Mouse (Mus musculus) monocyte, adult 5-6 weeks (primary cell): ENCODE results near the gene Adarb1. TPM values are rescaled to one million over a fixed set of nuclear protein-coding genes. Genes with fewer than 3 reads are reported as not detected.

ENCODE experiments used
- ATAC-seq: fragments of 153-309, 156-312 bp; replicated peaks from 2 replicates; pipeline ENCODE4 v1.8.0; 2017; ENCODE audit warnings: mild to moderate bottlenecking; ENCODE audit not compliant: low TSS enrichment, insufficient number of reproducible peaks, severe bottlenecking, poor library complexity, low FRiP score
- total RNA-seq: library from RNA; stranded (forward); fragments of 200-1000, 200-491, 200-594 nt; gene quantifications from 3 replicates; pipeline ENCODE4 v1.2.3, GENCODE M21; 2017

Adarb1 gene
- total RNA-seq, 1 experiment from 2014 or later, result 0.38 TPM

DNA sequence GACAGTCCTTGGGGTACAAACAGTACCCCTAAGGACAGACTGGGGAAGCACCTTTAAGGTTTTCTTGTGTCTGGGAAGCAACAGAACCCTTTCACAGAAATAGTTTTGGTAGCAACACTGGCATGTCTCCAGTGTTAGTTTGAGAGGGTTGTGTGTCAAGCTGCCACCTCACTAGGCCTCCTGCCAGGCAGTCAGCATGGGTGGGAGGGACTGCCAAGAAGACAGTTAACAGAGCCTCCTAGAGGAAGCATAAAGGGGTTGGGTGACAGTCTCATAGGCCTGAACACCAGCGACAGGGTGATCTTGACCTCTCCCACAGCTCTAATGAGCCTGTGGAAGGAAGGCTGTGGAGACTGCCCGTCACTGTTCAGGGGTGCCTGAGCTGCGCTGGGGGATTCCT lies 75.2 kb downstream of the Adarb1 start:
- no peak for ATAC-seq

DNA sequence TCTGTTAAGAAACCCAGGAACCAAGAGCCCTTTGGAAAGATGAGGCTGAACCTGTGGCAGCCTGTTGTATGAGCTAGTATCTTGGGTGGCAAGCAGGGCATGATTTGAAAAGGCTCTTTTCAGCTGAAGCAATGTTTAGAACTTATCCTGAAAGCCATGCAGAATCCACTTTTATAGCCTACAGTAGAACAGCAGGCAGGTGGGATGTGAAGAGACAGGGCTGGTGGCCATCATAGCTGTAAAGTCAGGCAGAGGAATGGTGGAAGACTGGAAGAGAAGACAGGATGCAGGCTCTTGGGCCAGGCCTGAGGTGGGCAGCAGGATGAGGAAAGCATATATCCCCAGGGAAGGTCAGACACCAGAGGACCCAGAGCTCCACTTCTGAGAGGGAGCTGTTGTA lies 76.4 kb downstream of the Adarb1 start:
- no peak for ATAC-seq

DNA sequence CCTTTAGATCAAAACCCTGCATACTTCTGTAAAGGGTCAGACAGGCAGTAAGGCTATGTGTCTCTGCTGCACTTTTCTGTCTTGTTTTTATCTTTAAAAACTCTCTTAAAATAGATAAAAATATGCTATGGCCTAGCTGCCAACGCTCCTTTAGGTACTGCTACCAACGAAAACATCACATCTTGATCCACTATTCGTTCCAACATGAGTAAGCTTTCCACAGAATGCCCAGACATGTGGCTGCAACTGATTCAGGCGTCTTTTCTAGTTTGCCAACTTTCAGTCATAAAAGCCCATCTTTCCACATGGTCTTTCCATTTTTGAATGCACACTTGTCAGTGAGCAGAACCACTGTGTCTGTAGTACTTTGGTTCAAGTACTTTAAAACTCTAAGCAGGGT lies 77.0 kb downstream of the Adarb1 start:
- ATAC-seq, result no peak

DNA sequence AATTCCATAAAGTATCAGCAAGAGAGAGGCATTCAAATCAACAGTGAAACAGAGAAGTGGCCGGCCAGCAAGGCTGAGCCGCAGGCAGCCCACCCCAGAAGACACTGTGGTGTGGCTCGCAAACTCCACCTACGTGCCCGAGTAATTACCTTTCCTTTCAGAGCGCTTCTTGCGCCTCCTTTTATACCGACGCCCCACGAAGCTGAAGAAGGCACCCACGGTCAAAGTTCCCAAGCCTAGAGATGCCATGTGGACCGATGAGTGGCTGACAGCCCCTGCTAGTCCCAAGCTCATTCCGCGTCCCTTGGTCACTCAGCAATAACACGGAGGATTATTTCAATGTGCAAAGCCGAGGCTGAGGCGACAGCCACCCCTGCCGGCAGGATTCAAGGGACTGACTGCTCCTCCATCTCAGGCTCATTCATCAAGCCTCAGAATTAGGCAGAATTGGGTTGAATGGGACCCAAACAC lies 78.2 kb downstream of the Adarb1 start:
- no peak for ATAC-seq

DNA sequence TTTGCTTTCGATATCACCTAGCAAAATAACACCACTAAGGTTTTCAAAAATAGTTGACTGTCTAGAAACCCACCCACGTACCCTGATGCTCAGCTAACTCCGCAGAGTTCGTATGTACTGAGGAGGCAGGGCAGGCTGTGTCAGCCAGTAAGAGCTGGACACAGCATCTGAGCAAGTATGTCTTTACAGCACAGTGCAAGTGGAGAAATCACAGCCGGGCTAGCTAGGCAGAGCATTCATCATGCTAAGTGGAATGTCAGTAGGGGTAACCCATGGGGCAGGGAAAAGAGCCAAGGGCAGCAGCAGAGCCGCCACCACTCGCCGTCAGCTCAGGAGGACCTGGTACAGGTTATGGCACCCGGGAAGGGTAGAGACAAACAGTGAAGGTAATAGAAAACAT lies 84.6 kb downstream of the Adarb1 start:
- no peak for ATAC-seq

DNA sequence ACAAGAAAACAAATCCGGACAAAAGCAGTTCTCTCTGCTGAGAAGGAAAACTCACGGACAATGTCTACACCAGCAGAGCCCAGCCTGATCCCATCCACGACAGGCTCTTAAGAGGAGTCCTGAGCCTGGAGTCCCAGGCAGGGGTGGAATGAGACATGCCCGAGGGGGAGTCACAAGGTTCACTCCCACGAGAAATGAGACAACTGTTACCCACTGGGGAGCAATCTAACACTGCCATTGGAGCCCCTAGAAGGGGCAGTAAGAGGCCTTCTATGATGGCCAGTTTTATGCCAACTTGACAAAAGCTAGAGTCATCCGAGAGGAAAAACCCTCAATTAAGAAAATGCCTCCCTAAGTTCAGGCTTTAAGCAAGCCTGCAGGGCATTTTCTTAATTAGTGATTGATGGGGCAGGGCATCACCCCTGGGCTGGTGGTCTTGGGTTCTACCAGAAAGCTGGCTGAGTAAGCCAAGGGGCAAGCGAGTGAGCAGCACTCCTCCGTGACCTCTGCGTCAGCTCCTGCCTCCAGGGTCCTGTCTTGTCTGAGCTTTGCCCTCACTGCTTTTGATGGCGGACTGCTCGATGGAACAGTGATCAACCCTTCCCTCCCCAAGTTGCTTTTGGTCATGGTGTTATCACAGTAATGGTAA lies 88.5 kb downstream of the Adarb1 start:
- ATAC-seq, result no peak

DNA sequence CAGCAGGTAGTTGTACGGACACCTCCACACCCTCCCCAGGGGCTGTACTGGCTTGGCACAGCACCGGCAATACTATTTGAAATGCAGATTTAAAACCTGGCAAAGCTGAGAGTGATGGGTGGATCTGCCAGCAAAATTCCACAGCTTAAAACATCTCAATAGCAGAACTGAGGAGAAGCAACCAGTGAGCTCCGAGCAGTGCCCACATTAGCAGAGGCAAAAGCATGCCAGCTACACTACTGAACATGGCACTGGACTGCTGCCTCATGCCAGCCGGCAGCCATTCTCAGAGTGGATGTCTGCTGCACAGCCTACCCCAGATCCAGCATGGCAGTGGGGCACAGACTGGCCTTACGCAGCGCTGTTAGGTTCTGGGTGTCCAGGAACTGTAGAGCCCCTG lies 93.4 kb downstream of the Adarb1 start:
- no peak for ATAC-seq

DNA sequence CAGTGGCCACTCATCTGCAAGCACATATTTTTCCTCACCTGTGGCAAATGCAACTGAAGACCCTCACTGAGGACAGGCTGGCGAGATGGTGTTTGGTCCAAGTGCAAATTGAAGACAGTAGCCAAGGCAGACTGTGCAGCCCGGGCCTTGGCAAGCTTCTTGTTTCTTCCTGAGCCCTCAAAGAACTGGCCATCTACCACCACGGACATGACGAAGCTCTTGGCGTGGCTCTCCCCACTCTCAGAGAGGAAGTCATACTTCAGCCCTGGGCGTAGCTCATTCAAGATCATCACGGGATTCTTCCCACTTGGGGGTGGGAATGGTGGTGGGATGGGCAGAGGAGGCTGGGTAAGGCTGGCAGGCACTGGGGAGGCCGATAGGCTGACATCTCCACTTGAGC lies 96.5 kb downstream of the Adarb1 start:
- ATAC-seq, result no peak

DNA sequence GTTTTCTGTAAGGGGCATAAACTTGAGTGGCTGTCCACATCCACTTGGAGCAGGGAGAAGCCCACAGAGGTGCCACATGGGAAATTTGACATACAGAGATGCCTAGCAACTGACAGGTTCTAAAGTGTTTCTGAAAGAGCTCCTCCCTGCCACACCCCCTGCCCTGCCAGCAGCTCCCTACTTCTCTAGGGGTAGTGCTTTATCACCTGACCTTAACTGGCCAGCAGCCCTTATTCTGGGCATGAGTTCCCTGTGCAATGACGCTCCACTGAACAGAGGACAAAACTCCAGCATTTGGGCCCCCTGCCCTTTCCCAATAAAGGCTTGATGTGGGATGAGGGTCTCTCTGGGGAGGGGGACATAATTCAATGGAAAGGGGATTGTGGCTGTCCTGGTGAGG lies 97.1 kb downstream of the Adarb1 start:
- ATAC-seq, result no peak

DNA sequence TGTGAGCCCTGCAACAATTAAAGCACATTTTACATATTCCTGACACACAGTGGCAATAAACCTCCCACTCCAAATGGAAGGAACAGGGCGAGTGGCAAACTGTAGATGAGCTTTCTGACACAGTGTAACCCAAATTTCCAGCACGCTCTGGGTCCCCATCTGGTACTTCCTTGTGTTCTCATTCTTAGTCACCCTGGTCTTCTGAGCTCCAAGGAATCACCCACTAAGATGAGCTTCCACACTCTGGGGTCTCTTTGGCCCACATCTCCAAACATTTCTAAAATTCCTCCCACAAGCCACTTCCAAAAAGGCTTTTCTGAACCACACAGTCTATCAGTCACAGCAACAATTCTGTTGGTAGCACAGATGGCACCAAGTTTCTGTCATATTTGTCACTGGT lies 102.4 kb downstream of the Adarb1 start:
- ATAC-seq, result no peak

DNA sequence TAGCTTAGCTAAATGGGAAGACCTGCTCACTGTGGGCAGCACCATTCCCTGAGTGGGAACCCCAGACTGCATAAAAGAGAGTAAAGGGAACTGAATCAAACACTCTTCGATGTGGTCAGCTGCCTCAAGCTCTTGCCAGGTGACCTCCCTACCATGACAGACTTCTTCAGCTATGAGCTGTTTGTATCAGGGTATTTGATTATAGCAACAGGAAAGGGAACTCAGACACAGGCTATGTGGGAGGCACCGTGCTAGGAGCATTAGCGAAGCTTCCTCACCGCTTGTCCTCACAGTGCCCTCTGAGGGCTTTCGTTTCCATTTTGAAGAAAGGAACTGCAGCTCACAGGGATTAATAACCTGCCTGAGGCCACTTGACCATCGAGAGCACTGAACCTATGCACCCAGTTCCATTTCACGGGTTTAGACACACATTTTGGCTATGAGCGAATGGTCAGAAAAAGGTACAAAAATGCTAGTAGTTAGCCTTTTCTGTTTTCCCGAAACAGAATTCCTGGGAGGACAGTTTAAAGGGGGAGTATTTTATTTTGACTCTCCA lies 103.3 kb downstream of the Adarb1 start:
- no peak for ATAC-seq

DNA sequence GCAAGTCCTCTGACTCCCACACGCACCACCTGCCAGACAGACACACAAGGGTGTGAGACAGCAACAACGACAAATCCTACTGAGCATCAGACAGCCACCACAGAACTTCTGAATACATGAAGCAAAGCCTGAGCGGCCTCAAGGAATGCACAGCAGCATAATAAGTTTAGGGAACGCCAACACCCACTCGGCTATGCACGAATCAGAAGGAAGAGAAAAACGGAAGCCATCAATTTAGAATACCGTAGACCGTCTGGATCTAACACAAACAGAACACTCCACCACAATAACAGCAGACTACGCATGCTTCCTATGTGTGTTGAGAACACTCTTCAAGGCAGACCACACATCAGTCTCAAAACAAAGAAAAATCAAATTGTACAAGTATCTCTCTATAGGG lies 109.1 kb downstream of the Adarb1 start:
- ATAC-seq, result no peak

DNA sequence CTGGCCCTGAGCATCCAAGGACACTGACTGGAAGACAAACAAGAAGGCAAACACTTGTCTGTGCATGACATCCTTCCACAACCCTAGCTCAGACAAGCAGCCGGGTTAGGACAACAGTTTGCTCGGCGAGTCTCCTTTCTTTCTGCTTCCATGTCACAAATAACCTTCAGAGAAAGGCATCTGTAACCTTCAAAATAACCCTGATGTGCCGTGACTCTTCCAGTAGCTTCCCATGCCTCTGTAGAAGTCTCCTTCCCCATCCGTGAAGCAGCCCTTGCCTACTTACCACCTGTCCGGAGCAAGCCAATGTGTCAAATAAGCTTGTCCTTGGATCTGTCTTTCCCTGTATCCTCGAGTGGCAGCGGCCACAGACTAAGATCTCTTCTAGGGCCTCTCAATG lies 112.3 kb downstream of the Adarb1 start:
- ATAC-seq, result no peak

DNA sequence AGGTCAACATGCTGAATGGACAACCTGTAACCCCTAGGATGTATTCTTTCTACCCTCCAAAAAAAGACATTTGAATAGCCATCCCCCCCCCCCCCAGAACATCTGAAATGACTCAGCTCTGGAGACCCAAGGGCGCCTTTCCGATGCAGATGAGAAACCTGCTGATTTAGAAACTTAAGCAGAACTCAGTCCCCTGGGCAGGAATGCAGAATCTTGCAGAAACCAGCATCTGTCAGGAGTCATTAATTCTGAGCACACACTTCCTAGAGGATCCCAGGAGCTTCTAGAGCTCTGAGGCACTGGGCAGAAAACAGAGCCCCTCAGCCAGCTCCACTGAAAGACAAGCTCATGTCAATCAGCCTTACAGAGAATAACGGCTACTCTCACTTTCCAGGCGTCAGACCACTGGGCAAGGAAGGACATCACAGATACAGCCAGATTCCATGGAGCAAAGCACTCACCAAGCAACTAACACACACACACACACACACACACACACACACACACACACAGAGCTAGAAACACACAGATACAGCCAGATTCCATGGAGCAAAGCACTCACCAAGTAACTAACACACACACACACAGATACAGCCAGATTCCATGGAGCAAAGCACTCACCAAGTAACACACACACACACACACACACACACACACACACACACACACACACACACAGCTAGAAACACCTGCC lies 113.1 kb downstream of the Adarb1 start:
- no peak for ATAC-seq

DNA sequence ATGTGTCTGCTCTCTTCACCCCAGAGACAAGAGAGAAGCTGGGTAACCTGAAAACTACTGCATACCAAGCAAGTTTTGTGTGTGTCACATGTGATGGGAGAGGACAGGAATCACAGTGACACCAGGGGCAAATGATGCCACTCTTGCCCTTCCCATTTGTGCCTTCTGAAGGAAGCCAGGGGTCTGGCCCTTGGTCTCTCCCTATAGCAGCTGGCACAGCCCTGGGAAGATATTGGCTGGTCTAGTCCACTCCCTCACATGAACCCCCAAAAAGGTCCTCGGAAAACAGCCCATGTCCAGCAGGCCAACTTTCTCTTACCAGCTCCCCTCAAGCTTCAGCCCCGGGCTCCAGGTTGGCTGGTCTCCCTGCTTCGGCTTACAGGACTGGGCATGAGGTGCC lies 113.7 kb downstream of the Adarb1 start:
- no peak for ATAC-seq

DNA sequence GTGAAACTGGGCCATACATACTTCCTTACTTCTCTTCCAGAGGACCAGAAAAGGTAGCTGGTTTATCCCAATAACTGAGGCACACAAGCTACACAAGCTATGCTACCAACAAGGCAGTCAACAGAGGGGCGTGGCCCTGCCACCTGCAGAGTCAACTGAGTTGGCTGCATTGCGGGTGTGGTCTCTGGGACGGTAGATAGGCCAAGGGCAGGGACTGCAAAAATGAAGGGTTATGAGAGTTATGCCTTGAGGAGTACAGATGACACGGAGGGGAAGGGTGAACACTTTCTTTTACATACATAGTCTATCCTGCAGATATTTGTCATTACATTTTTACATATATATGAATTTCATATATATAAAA lies 117.2 kb downstream of the Adarb1 start:
- ATAC-seq, result no peak

DNA sequence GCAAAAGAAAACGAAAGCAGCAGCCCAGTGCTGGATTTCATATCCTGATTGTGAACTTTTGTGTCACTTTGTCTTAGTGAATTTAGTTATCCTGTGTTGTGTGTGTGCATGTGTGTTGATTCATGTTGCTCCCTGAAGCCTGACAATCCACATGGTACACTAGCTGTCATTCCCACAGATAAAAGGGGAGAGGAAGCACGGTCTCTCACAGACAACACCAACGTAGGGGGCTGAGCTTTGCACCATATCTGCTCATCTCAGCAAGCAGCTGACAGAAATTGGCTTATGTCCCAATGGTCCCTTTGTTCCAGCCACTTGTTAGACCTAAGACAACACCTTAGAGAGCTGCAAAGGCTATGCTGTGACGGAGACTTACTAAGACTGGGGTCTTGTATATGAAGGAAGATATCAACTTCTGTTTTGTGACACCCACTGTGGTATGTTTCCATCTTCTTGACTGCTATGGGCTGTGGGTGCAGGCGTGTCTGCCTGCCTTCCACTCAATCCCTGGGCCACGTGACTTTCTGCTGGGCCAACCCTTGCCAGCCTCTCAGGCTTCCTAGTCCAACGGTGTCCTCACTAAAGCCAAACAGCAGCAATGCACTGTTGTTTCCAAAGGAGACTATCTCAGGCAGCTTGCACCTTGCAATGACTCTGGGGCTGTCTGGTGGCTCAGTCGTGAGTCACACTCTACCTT lies 117.7 kb downstream of the Adarb1 start:
- ATAC-seq, result no peak

DNA sequence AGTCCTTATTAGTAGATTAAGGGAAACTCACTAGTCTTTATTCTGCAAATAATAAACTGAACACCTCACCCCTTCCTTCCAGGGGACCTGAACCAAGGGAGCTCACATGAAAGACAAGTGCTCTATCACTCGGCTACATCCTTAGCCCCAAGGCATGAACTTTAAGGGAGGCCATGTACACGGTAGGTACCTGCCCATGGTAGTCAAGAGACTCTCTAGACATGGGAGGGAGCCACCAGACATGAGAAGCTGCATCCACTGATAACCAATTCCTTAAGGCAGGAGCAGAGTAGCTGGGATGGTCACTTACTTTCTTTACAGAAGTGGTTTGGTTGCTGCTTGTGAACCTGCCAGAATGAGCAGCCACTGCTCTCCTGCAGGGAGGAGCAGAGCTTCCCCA lies 118.9 kb downstream of the Adarb1 start:
- no peak for ATAC-seq

DNA sequence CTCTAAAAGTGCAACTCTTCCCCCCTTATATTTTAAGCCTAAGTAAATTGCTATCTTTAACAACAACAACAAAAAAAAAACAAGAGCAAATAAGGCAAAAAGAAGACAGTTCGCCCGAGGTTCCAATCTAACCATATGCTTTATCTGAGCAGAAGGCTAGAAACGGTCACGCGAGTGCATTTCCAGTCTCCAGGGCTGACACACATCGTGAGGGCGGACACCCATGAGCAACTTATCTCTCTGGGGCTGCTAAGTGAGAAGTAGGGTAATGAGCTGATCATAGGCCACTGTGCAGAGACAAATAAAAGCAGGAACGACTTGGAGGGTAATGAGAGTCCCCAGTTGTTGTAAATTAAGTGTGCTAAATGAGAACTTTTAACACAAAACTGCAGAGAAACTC lies 119.4 kb downstream of the Adarb1 start:
- no peak for ATAC-seq

DNA sequence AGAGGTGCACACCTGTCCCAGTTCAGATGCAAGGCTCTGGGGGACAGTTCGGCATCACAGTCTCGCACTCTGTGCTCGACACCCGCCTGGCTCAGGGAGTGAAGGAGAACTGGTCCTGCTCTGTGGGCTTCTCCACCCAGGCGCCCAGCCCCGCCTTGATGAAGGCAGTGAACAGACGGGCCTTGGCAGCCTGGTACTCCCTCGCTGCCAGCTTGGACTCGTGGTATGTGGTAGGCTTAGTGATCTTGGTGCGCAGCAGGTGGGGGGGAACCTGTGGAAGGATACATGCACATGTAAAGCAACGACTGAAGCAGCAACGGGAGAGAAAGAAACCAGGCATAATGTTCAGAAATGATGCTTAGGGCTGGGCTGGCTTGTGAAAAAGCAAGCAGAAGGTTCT lies 123.4 kb downstream of the Adarb1 start:
- ATAC-seq, result no peak
